Mouse (Mus musculus): ENCODE data around the gene Zfc3h1. TPM values are rescaled to one million over a fixed set of nuclear protein-coding genes. Genes with fewer than 3 reads are reported as not detected.

The Zfc3h1 gene
- total RNA-seq, 2 experiments from 2014 or later, result 47.7 to 65.8 TPM

DNA sequence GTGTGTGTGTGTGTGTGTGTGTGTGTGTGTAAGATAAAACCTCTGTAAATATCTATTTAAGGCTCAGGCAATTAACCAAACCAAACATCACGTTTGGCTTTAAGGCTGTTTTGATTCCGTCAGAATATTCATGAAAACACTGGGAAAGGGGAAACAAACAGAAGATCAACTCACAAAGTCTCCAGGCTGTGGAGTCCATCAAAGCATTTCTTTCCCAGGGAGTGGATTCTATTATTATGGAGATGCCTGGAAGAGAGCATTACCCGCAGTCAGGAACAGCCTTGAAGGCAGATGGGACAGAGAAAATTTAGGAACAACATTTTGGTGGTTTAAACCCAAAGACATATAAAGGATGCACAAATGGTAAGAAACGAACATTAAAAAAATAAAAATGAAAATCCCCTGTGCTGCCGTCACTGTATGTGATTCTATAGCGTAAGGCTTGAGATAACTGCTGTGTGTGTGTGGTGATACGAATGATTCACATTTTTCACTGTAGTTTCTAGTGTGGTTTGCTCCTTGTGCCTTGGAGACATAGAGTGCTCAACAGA is 90.3 kb downstream of the Zfc3h1 start:
- no peak for ATAC-seq (ENCODE audit: poor library complexity, severe bottlenecking)

GRCm38 (mm10) chr10:115476506-115476905 is 91.7 kb downstream of the Zfc3h1 start:
- no peak for ATAC-seq (ENCODE audit: poor library complexity, severe bottlenecking)

GRCm38 (mm10) chr10:115478441-115479141 is 93.8 kb downstream of the Zfc3h1 start:
- no peak for ATAC-seq (ENCODE audit: poor library complexity, severe bottlenecking)

Other genes starting within 250 kb of the Zfc3h1 start
- gene Tph2, start 199.9 kb upstream of the Zfc3h1 start, total RNA-seq (2015), result not detected in 2 replicates
- not detected in 2 replicates for gene Tph2, start 199.9 kb upstream of the Zfc3h1 start, total RNA-seq (2017)
- gene Tbc1d15, start 133.5 kb upstream of the Zfc3h1 start, total RNA-seq (2015), result 57.4 and 60.6 TPM in 2 replicates
- gene Tbc1d15, start 133.5 kb upstream of the Zfc3h1 start, total RNA-seq (2017), result 30.3 and 54.2 TPM in 2 replicates
- gene Rab21, start 69.4 kb upstream of the Zfc3h1 start, total RNA-seq (2015), result 88.2 and 97.4 TPM in 2 replicates
- 49.3 and 53.4 TPM in 2 replicates for gene Rab21, start 69.4 kb upstream of the Zfc3h1 start, total RNA-seq (2017)
- gene Tmem19, start 22.5 kb upstream of the Zfc3h1 start, total RNA-seq (2015), result 16.6 and 22.8 TPM in 2 replicates
- gene Tmem19, start 22.5 kb upstream of the Zfc3h1 start, total RNA-seq (2017), result 20.2 and 25.6 TPM in 2 replicates
- 5.5 and 5.8 TPM in 2 replicates for gene Thap2, start 516 bp upstream of the Zfc3h1 start, total RNA-seq (2015)
- gene Thap2, start 516 bp upstream of the Zfc3h1 start, total RNA-seq (2017), result 5.6 and 5.7 TPM in 2 replicates
- gene A930009A15Rik, start 185.0 kb downstream of the Zfc3h1 start, total RNA-seq (2015), result not detected in 2 replicates
- not detected in 2 replicates for gene A930009A15Rik, start 185.0 kb downstream of the Zfc3h1 start, total RNA-seq (2017)
- not detected in 2 replicates for gene Lgr5, start 202.8 kb downstream of the Zfc3h1 start, total RNA-seq (2015)
- 0.11 and 1.3 TPM in 2 replicates for gene Lgr5, start 202.8 kb downstream of the Zfc3h1 start, total RNA-seq (2017)